Mouse (Mus musculus) bone marrow macrophage, adult 2 months (primary cell): Measurements from ENCODE around the gene Grap2. TPM values are rescaled to one million over a fixed set of nuclear protein-coding genes. Genes with fewer than 3 reads are reported as not detected.

ENCODE experiments used
- H3K27ac ChIP-seq: 2 replicates; pipeline ENCODE4 v1.5.1; 2012; ENCODE audit warnings: low read depth, low read length; ENCODE audit not compliant: insufficient read depth
- H3K4me1 ChIP-seq: 2 replicates; pipeline ENCODE4 v1.6.1; 2012; ENCODE audit warnings: low read length; ENCODE audit not compliant: control insufficient read depth, insufficient read depth
- H3K4me3 ChIP-seq: 2 replicates; pipeline ENCODE4 v1.5.1; 2012; ENCODE audit warnings: mild to moderate bottlenecking, low read length, moderate library complexity; ENCODE audit not compliant: insufficient read depth
- CTCF ChIP-seq: IDR thresholded peaks from 2 replicates; pipeline ENCODE4 v1.5.1; 2012; ENCODE audit warnings: low read depth, mild to moderate bottlenecking, low read length, moderate library complexity
- POLR2A ChIP-seq: IDR thresholded peaks from 2 replicates; pipeline ENCODE4 v1.6.1; 2012; ENCODE audit warnings: mild to moderate bottlenecking, low read depth, low read length, borderline replicate concordance
- polyA plus RNA-seq: library from polyadenylated mRNA; stranded (reverse); fragments of >200 nt; gene quantifications from 2 replicates; pipeline ENCODE4 v1.2.4, GENCODE M21; 2012; ENCODE audit not compliant: missing spikeins, insufficient read depth, insufficient read length

The Grap2 gene
- polyA plus RNA-seq, 1 experiment = 1.9 TPM

GRCm38 (mm10) chr15:80701481-80702257, 129.3 kb downstream of the Grap2 start:
- Histone ChIP-seq H3K4me1 (peaks cover 1% of the 10 kb centered on the region; the same call in 1 of the 2 replicates), H3K4me3 (no peak overlapping the region), H3K27ac (no peak overlapping the region)
- TF ChIP-seq POLR2A (no peak), CTCF (no peak)

Other genes starting within 250 kb of the Grap2 start
- not detected in 2 replicates for gene Enthd1, start 7.4 kb upstream of the Grap2 start, polyA plus RNA-seq
- gene Fam83f, start 99.3 kb downstream of the Grap2 start, polyA plus RNA-seq = 6.9 and 8.4 TPM in 2 replicates
- 26.7 and 28.4 TPM in 2 replicates for gene Tnrc6b, start 138.7 kb downstream of the Grap2 start, polyA plus RNA-seq